19 mouse cellular contexts compared by ENCODE assay signal in the genomic region with DNA sequence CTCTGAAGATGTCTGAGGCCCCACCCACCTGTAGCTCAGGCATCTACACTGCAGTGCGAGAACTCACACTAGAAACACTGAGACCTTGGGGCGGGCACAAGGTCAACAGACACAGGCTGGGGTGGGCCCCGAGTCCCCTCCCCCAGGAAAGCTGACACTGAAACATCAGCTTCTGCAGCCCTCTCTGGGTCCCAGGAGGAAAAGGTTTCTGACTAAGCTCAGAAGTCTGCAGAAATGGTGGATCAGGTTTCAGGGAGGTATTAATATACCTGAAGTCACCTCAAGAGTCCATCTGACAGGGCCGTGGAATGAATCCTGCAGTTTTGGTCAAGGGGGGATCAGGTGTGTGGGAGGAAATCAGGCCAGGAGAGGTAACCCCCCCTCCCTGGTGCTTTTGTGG. TPM values are rescaled to one million over a fixed set of nuclear protein-coding genes. Genes with fewer than 3 reads are reported as not detected.
DNase-seq lines count a peak whose midpoint lies in the region; ATAC-seq and TF ChIP-seq lines count a peak whose summit lies in the region.
"Had no signal": no experiment of that assay in that cellular context is flagged by ENCODE, and none has a peak within 500 bp of the region (broad histone marks: within the 10 kb centered on the region; RNA-seq: fewer than 3 reads in every experiment).

No protein-coding gene starts in this region.

- no peak for ATAC-seq in hindbrain, postnatal 0 days
- ATAC-seq in forebrain, embryonic 14.5 days, result no peak
- ATAC-seq: intestine, postnatal 0 days; liver, postnatal 0 days had no signal

- peaks cover 68% of the 10 kb centered on the region for H3K4me1 ChIP-seq in hindbrain, embryonic 10.5 days (replicated peaks)
- peaks cover 47% of the 10 kb centered on the region for H3K4me1 ChIP-seq in hindbrain, postnatal 0 days (ENCODE audit: insufficient read depth, low read length)
- peaks cover 31 to 85% of the 10 kb centered on the region in 2 experiments for H3K4me1 ChIP-seq in CH12.LX (ENCODE audit: control insufficient read depth in 1 of 2, insufficient read depth in 2 of 2)
- H3K4me1 ChIP-seq in forebrain, embryonic 14.5 days (ENCODE audit: control insufficient read depth, insufficient read depth, low read length), result peaks cover 38% of the 10 kb centered on the region
- peaks cover 70% of the 10 kb centered on the region for H3K4me1 ChIP-seq in limb, embryonic 10.5 days

- H3K9ac ChIP-seq in hindbrain, postnatal 0 days (replicated peaks; ENCODE audit: low read length), result no peak overlapping the region
- no peak overlapping the region for H3K9ac ChIP-seq in CH12.LX (ENCODE audit: insufficient read depth, low read depth)
- H3K9ac ChIP-seq in forebrain, embryonic 14.5 days (ENCODE audit: low read length), result no peak overlapping the region
- H3K9ac ChIP-seq: liver, postnatal 0 days; neural tube, embryonic 12.5 days had no signal

- peaks cover 47% of the 10 kb centered on the region for H3K36me3 ChIP-seq in hindbrain, embryonic 10.5 days
- H3K36me3 ChIP-seq in hindbrain, postnatal 0 days (ENCODE audit: insufficient read depth, low read length), result peaks cover 19% of the 10 kb centered on the region
- H3K36me3 ChIP-seq in CH12.LX (replicated peaks in 1 of 2; ENCODE audit: control insufficient read depth in 1 of 2, insufficient read depth in 1 of 2, low read length in 1 of 2), result peaks cover 64 to 83% of the 10 kb centered on the region in 2 experiments
- peaks cover 36% of the 10 kb centered on the region for H3K36me3 ChIP-seq in forebrain, embryonic 14.5 days (ENCODE audit: control insufficient read depth, insufficient read depth, low read length)
- peaks cover 73% of the 10 kb centered on the region for H3K36me3 ChIP-seq in limb, embryonic 10.5 days

- no peaks in the 10 kb centered on the region for H3K9me3 ChIP-seq in hindbrain, embryonic 10.5 days
- no peaks in the 10 kb centered on the region for H3K9me3 ChIP-seq in hindbrain, postnatal 0 days (ENCODE audit: low read length)
- no peaks in the 10 kb centered on the region for H3K9me3 ChIP-seq in CH12.LX (replicated peaks; ENCODE audit: low read length)
- no peaks in the 10 kb centered on the region for H3K9me3 ChIP-seq in forebrain, embryonic 14.5 days (replicated peaks; ENCODE audit: control insufficient read depth, low read length)
- no peaks in the 10 kb centered on the region for H3K9me3 ChIP-seq in limb, embryonic 10.5 days (replicated peaks)
- H3K9me3 ChIP-seq: neural tube, embryonic 12.5 days had no signal

- H3K79me2 ChIP-seq in CH12.LX (replicated peaks; ENCODE audit: control insufficient read depth, extremely low read depth, insufficient read depth, poor library complexity, severe bottlenecking), result no peaks in the 10 kb centered on the region

- DNase-seq in hindbrain, embryonic 10.5 days (ENCODE audit: low spot score), result no peak
- no peak for DNase-seq in hindbrain, postnatal 0 days (ENCODE audit: low spot score)
- peak; percentile 93 for DNase-seq in CH12.LX (ENCODE audit: extremely low read depth)
- no peak for DNase-seq in forebrain, embryonic 14.5 days (ENCODE audit: low spot score)
- DNase-seq in limb, embryonic 10.5 days (ENCODE audit: low spot score), result no peak
- no peak for DNase-seq in thymus, postnatal 4 days
- DNase-seq in adrenal gland, postnatal 10 days, result no peak
- DNase-seq in cerebellum, postnatal 14 days, result no peak
- DNase-seq: cerebellum, postnatal 10 days; heart, postnatal 4 days; kidney, postnatal 36 days; liver; liver, postnatal 0 days; lung, postnatal 4 days; right cerebral cortex, postnatal 25 days had no signal

- H3K4me3 ChIP-seq in hindbrain, embryonic 10.5 days, result no peak overlapping the region
- no peak overlapping the region for H3K4me3 ChIP-seq in hindbrain, postnatal 0 days (ENCODE audit: low read length)
- H3K4me3 ChIP-seq in CH12.LX (replicated peaks in 1 of 3; ENCODE audit: low read depth in 2 of 3, low read length in 2 of 3, poor library complexity in 1 of 3), result no peak overlapping the region
- no peak overlapping the region for H3K4me3 ChIP-seq in forebrain, embryonic 14.5 days (ENCODE audit: low read depth, low read length)
- no peak overlapping the region for H3K4me3 ChIP-seq in limb, embryonic 10.5 days
- H3K4me3 ChIP-seq: erythroblast, embryonic 14.5 days; neural tube, embryonic 12.5 days had no signal

- no peak overlapping the region for H3K4me2 ChIP-seq in hindbrain, postnatal 0 days (ENCODE audit: low read depth, low read length)
- peak overlapping the region; percentile 12; the same call in 1 of the 2 replicates for H3K4me2 ChIP-seq in CH12.LX (ENCODE audit: insufficient read depth, low read depth, poor library complexity, severe bottlenecking)
- peak overlapping the region; percentile 59; the same call in 1 of the 2 replicates for H3K4me2 ChIP-seq in forebrain, embryonic 14.5 days (ENCODE audit: low read length)

- dilution Hi-C loops in CH12.LX (cut with MboI; ENCODE audit: extremely low pct_ligation_motif_present, extremely low pct_unique_long_range_greater_than_20kb, low sequenced_read_pairs), result no loop called here

- TF ChIP-seq RAD21 in CH12.LX (IDR thresholded peaks at IDR 0.05; ENCODE audit: low read depth, low read length), result no peak

- H3K27ac ChIP-seq in hindbrain, embryonic 10.5 days, result peak overlapping the region; percentile 9; the same call in 1 of the 2 replicates
- no peak overlapping the region for H3K27ac ChIP-seq in hindbrain, postnatal 0 days
- H3K27ac ChIP-seq in CH12.LX (ENCODE audit: insufficient read depth, low read depth), result no peak overlapping the region
- no peak overlapping the region for H3K27ac ChIP-seq in forebrain, embryonic 14.5 days (ENCODE audit: low read depth, low read length)
- H3K27ac ChIP-seq in limb, embryonic 10.5 days, result peak overlapping the region; percentile 1; the same call in 1 of the 2 replicates
- H3K27ac ChIP-seq: neural tube, embryonic 12.5 days; stomach, postnatal 0 days had no signal

- 79% methylated on average over 4 of the region's 4 CpGs for WGBS in hindbrain, embryonic 10.5 days
- 94% methylated on average over 4 of the region's 4 CpGs for WGBS in hindbrain, postnatal 0 days
- 93% methylated on average over 4 of the region's 4 CpGs for WGBS in forebrain, embryonic 14.5 days
- WGBS in limb, embryonic 10.5 days, result 73% methylated on average over 4 of the region's 4 CpGs

- H3K27me3 ChIP-seq in hindbrain, embryonic 10.5 days (ENCODE audit: insufficient read depth, poor library complexity, severe bottlenecking), result 0 out of 2 replicates have a peak, but pooled peaks cover 7% of the 10 kb centered on the region
- no peaks in the 10 kb centered on the region for H3K27me3 ChIP-seq in hindbrain, postnatal 0 days (ENCODE audit: insufficient read depth, low read length)
- H3K27me3 ChIP-seq in CH12.LX (replicated peaks), result no peaks in the 10 kb centered on the region
- H3K27me3 ChIP-seq in forebrain, embryonic 14.5 days (replicated peaks; ENCODE audit: control insufficient read depth, insufficient read depth, low read length), result no peaks in the 10 kb centered on the region
- no peaks in the 10 kb centered on the region for H3K27me3 ChIP-seq in limb, embryonic 10.5 days (ENCODE audit: low read depth, poor library complexity, severe bottlenecking)
- H3K27me3 ChIP-seq: neural tube, embryonic 12.5 days had no signal

- TF ChIP-seq POLR2A in CH12.LX (IDR thresholded peaks at IDR 0.05; ENCODE audit: low read depth, low read length), result no peak

- in situ Hi-C loops in CH12.LX (cut with MboI; ENCODE audit: low pct_ligation_motif_present, low pct_unique_long_range_greater_than_20kb, low sequenced_read_pairs), result no loop called here

- TF ChIP-seq EP300 in CH12.LX (IDR thresholded peaks at IDR 0.05; ENCODE audit: low read length), result peak; percentile 50; the same call in 1 of the 2 replicates

- TF ChIP-seq CTCF in hindbrain, postnatal 0 days (IDR thresholded peaks at IDR 0.05; ENCODE audit: low read depth), result no peak
- no peak for TF ChIP-seq CTCF in CH12.LX (conservative IDR thresholded peaks at IDR 0.05 in 1 of 2, IDR thresholded peaks at IDR 0.05 in 1 of 2; ENCODE audit: low read depth in 2 of 2, low read length in 2 of 2)

TF ChIP-seq in CH12.LX, 34 proteins besides CTCF, POLR2A, EP300 and RAD21:
- TF ChIP-seq USF1 (IDR thresholded peaks at IDR 0.05; ENCODE audit: low read depth, low read length) (no peak), USF2 (conservative IDR thresholded peaks at IDR 0.05; ENCODE audit: low read depth, low read length) (no peak), MYC (IDR thresholded peaks at IDR 0.05; ENCODE audit: low read depth, low read length) (no peak; the same call in 1 of the 2 replicates), ZNF384 (IDR thresholded peaks at IDR 0.05; ENCODE audit: low read depth, low read length) (no peak), SIN3A (IDR thresholded peaks at IDR 0.05; ENCODE audit: low read length) (peak; percentile 58; the same call in 1 of the 2 replicates), MAFK (IDR thresholded peaks at IDR 0.05; ENCODE audit: insufficient replicate concordance, low read length) (no peak), KAT2A (IDR thresholded peaks at IDR 0.05; ENCODE audit: insufficient replicate concordance, low read length) (no peak), BHLHE40 (IDR thresholded peaks at IDR 0.05; ENCODE audit: low read depth, low read length) (peak; percentile 59), MEF2A (IDR thresholded peaks at IDR 0.05; ENCODE audit: borderline replicate concordance, low read depth, low read length) (peak; percentile 79; the same call in 1 of the 2 replicates), TCF12 (IDR thresholded peaks at IDR 0.05; ENCODE audit: low read depth, low read length) (peak; percentile 28; the same call in 1 of the 2 replicates), JUN (IDR thresholded peaks at IDR 0.05; ENCODE audit: insufficient read depth, low read depth, low read length) (no peak), MXI1 (IDR thresholded peaks at IDR 0.05; ENCODE audit: low read depth, low read length) (peak; percentile 31; the same call in 1 of the 2 replicates), ELF1 (IDR thresholded peaks at IDR 0.05; ENCODE audit: low read depth, low read length) (no peak), IRF4 (IDR thresholded peaks at IDR 0.05; ENCODE audit: low read depth, low read length) (peak; percentile 83), ETS1 (conservative IDR thresholded peaks at IDR 0.05; ENCODE audit: low read depth, low read length) (peak; percentile 83)

RNA-seq across cellular contexts. Expression of a gene that starts 59.1 kb away (rescaled TPM):
- polyA plus RNA-seq in hindbrain, embryonic 10.5 days (2016; fragmentation: Nextera tagmentation; extraction: Ambion mirVana), result 123 and 148 TPM in 2 replicates
- 49.8 and 112 TPM in 2 replicates for total RNA-seq in hindbrain, postnatal 0 days (2014; rRNA removed)
- 104 and 106 TPM in 2 replicates for polyA plus RNA-seq in hindbrain, postnatal 0 days (2015; fragmentation: Nextera tagmentation; extraction: Ambion mirVana)
- total RNA-seq in CH12.LX (2012; rRNA removed) (53.8 and 65.2 TPM in 2 replicates), CH12.LX (2014; rRNA removed) (81.4 and 81.5 TPM in 2 replicates)
- polyA plus RNA-seq in CH12.LX (2012; ENCODE audit: insufficient read length, low read depth), result 44.6 and 62.5 TPM in 2 replicates
- 125 TPM in 2 replicates for polyA plus RNA-seq in forebrain, embryonic 14.5 days (2014; fragmentation: Nextera tagmentation; extraction: Ambion mirVana)
- polyA plus RNA-seq in limb, embryonic 10.5 days (2016; fragmentation: Nextera tagmentation; extraction: Ambion mirVana), result 144 and 147 TPM in 2 replicates
- 10 to 100 TPM; 45.2 to 47.5 TPM for total RNA-seq in adrenal gland, postnatal 10 days (2021)

Comparison
In these comparisons a context has a peak if more than half of its experiments do, and no peak if none do; other contexts are left out.
1. H3K27ac ChIP-seq: peak in hindbrain, embryonic 10.5 days (single experiment) and limb, embryonic 10.5 days (single experiment); none in hindbrain, postnatal 0 days (single experiment), CH12.LX (single experiment) and forebrain, embryonic 14.5 days (single experiment).